ENCODE assay signal across 22 mouse cellular contexts in the genomic region with DNA sequence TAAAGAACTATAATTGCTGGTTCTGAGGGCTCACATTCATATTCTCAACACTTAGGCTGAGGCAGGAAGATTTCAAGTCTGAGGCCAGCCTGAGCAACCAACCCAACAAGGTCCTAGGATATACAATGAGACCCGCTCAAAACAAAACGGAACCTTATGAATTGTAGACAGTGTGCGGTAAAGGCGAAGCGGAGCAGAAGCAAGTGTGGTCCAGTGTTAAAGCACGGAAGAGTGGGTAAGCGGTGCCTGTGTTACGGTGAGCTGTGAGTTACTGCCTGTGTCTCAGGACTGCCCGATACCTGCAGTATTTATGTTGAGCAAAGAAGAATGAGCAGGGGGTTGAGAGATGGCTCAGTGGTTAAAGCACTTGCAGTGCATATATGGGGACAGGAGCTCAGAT. TPM values are rescaled to one million over a fixed set of nuclear protein-coding genes. Genes with fewer than 3 reads are reported as not detected.
DNase-seq lines count a peak whose midpoint lies in the region; ATAC-seq and TF ChIP-seq lines count a peak whose summit lies in the region.
"Had no signal": no experiment of that assay in that cellular context is flagged by ENCODE, and none has a peak within 500 bp of the region (broad histone marks: within the 10 kb centered on the region; RNA-seq: fewer than 3 reads in every experiment).

No protein-coding gene starts in this region.

- TF ChIP-seq POLR2A in heart, adult 2 months (IDR thresholded peaks at IDR 0.05; ENCODE audit: insufficient read depth, low read depth, low read length), result no peak

- no peaks in the 10 kb centered on the region for H3K27me3 ChIP-seq in forebrain, embryonic 11.5 days (ENCODE audit: control insufficient read depth, insufficient read depth, low read length)
- no peaks in the 10 kb centered on the region for H3K27me3 ChIP-seq in forebrain, embryonic 14.5 days (replicated peaks; ENCODE audit: control insufficient read depth, insufficient read depth, low read length)
- H3K27me3 ChIP-seq in heart, embryonic 10.5 days (ENCODE audit: insufficient read depth, poor library complexity, severe bottlenecking), result no peaks in the 10 kb centered on the region
- H3K27me3 ChIP-seq in heart, adult 2 months (ENCODE audit: control insufficient read depth, insufficient read depth, low read length), result no peaks in the 10 kb centered on the region
- H3K27me3 ChIP-seq: CH12.LX; embryonic facial prominence, embryonic 12.5 days; forebrain, embryonic 13.5 days; Patski had no signal

- no peaks in the 10 kb centered on the region for H3K79me2 ChIP-seq in heart, adult 2 months (replicated peaks; ENCODE audit: control insufficient read depth, insufficient read depth, low read length)

- no peak for TF ChIP-seq EP300 in heart, adult 2 months (IDR thresholded peaks at IDR 0.05; ENCODE audit: insufficient read depth, low read depth, low read length)

- TF ChIP-seq CTCF in heart, adult 2 months (IDR thresholded peaks at IDR 0.05), result no peak

- H3K36me3 ChIP-seq in forebrain, embryonic 11.5 days (ENCODE audit: control insufficient read depth, insufficient read depth, low read length), result no peaks in the 10 kb centered on the region
- no peaks in the 10 kb centered on the region for H3K36me3 ChIP-seq in forebrain, embryonic 14.5 days (ENCODE audit: control insufficient read depth, insufficient read depth, low read length)
- no peaks in the 10 kb centered on the region for H3K36me3 ChIP-seq in heart, embryonic 10.5 days
- H3K36me3 ChIP-seq in heart, adult 2 months (ENCODE audit: control insufficient read depth, insufficient read depth, low read length), result no peaks in the 10 kb centered on the region
- H3K36me3 ChIP-seq: embryonic facial prominence, embryonic 10.5 days; embryonic facial prominence, embryonic 12.5 days; forebrain, embryonic 10.5 days had no signal

- ATAC-seq in forebrain, embryonic 11.5 days (replicated peaks; ENCODE audit: low FRiP score), result no peak
- no peak for ATAC-seq in forebrain, embryonic 14.5 days
- ATAC-seq in erythroblast, adult 5-6 weeks (replicated peaks; ENCODE audit: low FRiP score, poor library complexity, severe bottlenecking), result peak; percentile 29; the same call in 1 of the 2 replicates
- ATAC-seq: activated CD4-positive, CD25-positive, alpha-beta regulatory T cell, adult 4 months; CD4-positive, CD25-positive, alpha-beta regulatory T cell, adult 4 months; forebrain, embryonic 13.5 days; forebrain, embryonic 16.5 days; Patski had no signal

- no peaks in the 10 kb centered on the region for H3K4me1 ChIP-seq in forebrain, embryonic 11.5 days (replicated peaks; ENCODE audit: control insufficient read depth, insufficient read depth, low read length)
- H3K4me1 ChIP-seq in forebrain, embryonic 14.5 days (ENCODE audit: control insufficient read depth, insufficient read depth, low read length), result peaks cover 10% of the 10 kb centered on the region
- H3K4me1 ChIP-seq in heart, embryonic 10.5 days, result peaks cover 29% of the 10 kb centered on the region; the same call in 1 of the 2 replicates
- H3K4me1 ChIP-seq in heart, adult 2 months (ENCODE audit: control insufficient read depth, insufficient read depth, low read length), result no peaks in the 10 kb centered on the region; the same call in 1 of the 2 replicates

- H3K4me2 ChIP-seq in forebrain, embryonic 11.5 days (ENCODE audit: low read depth, low read length, severe bottlenecking), result no peak overlapping the region
- H3K4me2 ChIP-seq in forebrain, embryonic 14.5 days (ENCODE audit: low read length), result no peak overlapping the region
- H3K4me2 ChIP-seq: embryonic facial prominence, embryonic 12.5 days; forebrain, embryonic 13.5 days had no signal

- intact Hi-C loops in heart, adult 2 months (cut with DNase I), result no loop called here

- H3K27ac ChIP-seq in forebrain, embryonic 11.5 days (ENCODE audit: low read depth, low read length), result no peak overlapping the region
- H3K27ac ChIP-seq in forebrain, embryonic 14.5 days (ENCODE audit: low read depth, low read length), result no peak overlapping the region
- H3K27ac ChIP-seq in heart, embryonic 10.5 days, result no peak overlapping the region
- H3K27ac ChIP-seq in heart, adult 2 months, result no peak overlapping the region
- H3K27ac ChIP-seq: embryonic facial prominence, embryonic 10.5 days; embryonic facial prominence, embryonic 12.5 days; forebrain, embryonic 13.5 days had no signal

- DNase-seq in forebrain, embryonic 11.5 days (ENCODE audit: low spot score), result peak; percentile 29
- DNase-seq in forebrain, embryonic 14.5 days (ENCODE audit: low spot score), result no peak
- DNase-seq in heart, embryonic 10.5 days (ENCODE audit: low spot score), result peak; percentile 54
- no peak for DNase-seq in heart, adult 2 months
- DNase-seq: adrenal gland, adult 8-10 months; B cell, adult 2 months; cerebellum, adult 11-12 months; cerebellum, adult 2 months; cerebellum, adult 9-10 months; cerebellum, postnatal 25 days had no signal

- H3K9me3 ChIP-seq in forebrain, embryonic 11.5 days (ENCODE audit: control insufficient read depth, low read length), result no peaks in the 10 kb centered on the region
- no peaks in the 10 kb centered on the region for H3K9me3 ChIP-seq in forebrain, embryonic 14.5 days (replicated peaks; ENCODE audit: control insufficient read depth, low read length)
- no peaks in the 10 kb centered on the region for H3K9me3 ChIP-seq in heart, embryonic 10.5 days
- H3K9me3 ChIP-seq: embryonic facial prominence, embryonic 10.5 days; embryonic facial prominence, embryonic 12.5 days; forebrain, embryonic 10.5 days; forebrain, embryonic 13.5 days; G1E had no signal

- H3K4me3 ChIP-seq in forebrain, embryonic 11.5 days (ENCODE audit: low read depth, low read length), result no peak overlapping the region
- no peak overlapping the region for H3K4me3 ChIP-seq in forebrain, embryonic 14.5 days (ENCODE audit: low read depth, low read length)
- no peak overlapping the region for H3K4me3 ChIP-seq in heart, embryonic 10.5 days
- no peak overlapping the region for H3K4me3 ChIP-seq in heart, adult 2 months
- H3K4me3 ChIP-seq: embryonic facial prominence, embryonic 10.5 days; embryonic facial prominence, embryonic 12.5 days; erythroblast, embryonic 14.5 days; forebrain, embryonic 10.5 days; forebrain, embryonic 13.5 days had no signal

- 97% methylated on average over 9 of the region's 9 CpGs for WGBS in forebrain, embryonic 11.5 days
- WGBS in forebrain, embryonic 14.5 days, result over 99% methylated on average over 9 of the region's 9 CpGs
- WGBS in heart, embryonic 10.5 days, result 97% methylated on average over 9 of the region's 9 CpGs
- over 99% methylated on average over 9 of the region's 9 CpGs for WGBS in heart, adult 2 months

- H3K9ac ChIP-seq in forebrain, embryonic 11.5 days (ENCODE audit: low read length), result no peak overlapping the region
- H3K9ac ChIP-seq in forebrain, embryonic 14.5 days (ENCODE audit: low read length), result no peak overlapping the region
- H3K9ac ChIP-seq in heart, adult 2 months (ENCODE audit: low read depth, low read length), result no peak overlapping the region
- H3K9ac ChIP-seq: embryonic facial prominence, embryonic 12.5 days; forebrain, embryonic 13.5 days had no signal

RNA-seq across cellular contexts. Expression of a gene that starts 27.5 kb away (rescaled TPM):
- 38.2 and 43.6 TPM in 2 replicates for polyA plus RNA-seq in forebrain, embryonic 11.5 days (2014; fragmentation: Nextera tagmentation; extraction: Ambion mirVana)
- polyA plus RNA-seq in forebrain, embryonic 14.5 days (2014; fragmentation: Nextera tagmentation; extraction: Ambion mirVana), result 23.6 and 26.9 TPM in 2 replicates
- polyA plus RNA-seq in heart, embryonic 10.5 days (2016; fragmentation: Nextera tagmentation; extraction: Ambion mirVana), result 24.9 and 25.8 TPM in 2 replicates
- total RNA-seq in heart, adult 2 months (2021), result 1 to 10 TPM; 4.8 to 5.5 TPM
- polyA plus RNA-seq in heart, adult 2 months (2012; rRNA removed), result 3.3 and 3.8 TPM in 2 replicates
- 0.77 and 3.6 TPM in 2 replicates for total RNA-seq in erythroblast, adult 5-6 weeks (2015; ENCODE audit: low replicate concordance)
- 1.1 and 2.1 TPM in 2 replicates for total RNA-seq in erythroblast, adult 5-6 weeks (2017; ENCODE audit: low replicate concordance)

RNA-seq across cellular contexts. Expression of a gene that starts 27.8 kb away (rescaled TPM):
- 19.8 and 24.3 TPM in 2 replicates for polyA plus RNA-seq in forebrain, embryonic 11.5 days (2014; fragmentation: Nextera tagmentation; extraction: Ambion mirVana)
- polyA plus RNA-seq in forebrain, embryonic 14.5 days (2014; fragmentation: Nextera tagmentation; extraction: Ambion mirVana), result 15.7 and 19.1 TPM in 2 replicates
- 14.6 and 15.7 TPM in 2 replicates for polyA plus RNA-seq in heart, embryonic 10.5 days (2016; fragmentation: Nextera tagmentation; extraction: Ambion mirVana)
- 1 to 10 TPM; 4.3 to 4.6 TPM for total RNA-seq in heart, adult 2 months (2021)
- 3.2 and 3.5 TPM in 2 replicates for polyA plus RNA-seq in heart, adult 2 months (2012; rRNA removed)
- 7.9 and 11.1 TPM in 2 replicates for total RNA-seq in erythroblast, adult 5-6 weeks (2015; ENCODE audit: low replicate concordance)
- total RNA-seq in erythroblast, adult 5-6 weeks (2017; ENCODE audit: low replicate concordance), result 5.6 and 13.0 TPM in 2 replicates

Comparison
In these comparisons a context has a peak if more than half of its experiments do, and no peak if none do; other contexts are left out.
1. DNase-seq: peak in forebrain, embryonic 11.5 days (single experiment) and heart, embryonic 10.5 days (single experiment); none in forebrain, embryonic 14.5 days (single experiment) and heart, adult 2 months (0 of 2).